Mouse (Mus musculus) lung, adult 2 months (tissue): ENCODE measurements around the gene Lbh.

Source experiments
- CTCF ChIP-seq: fragments of 200-500 bp; IDR thresholded peaks from 2 replicates; pipeline ENCODE4 v1.5.1; 2011; ENCODE audit warnings: mild to moderate bottlenecking, low read length, control low read depth; ENCODE audit not compliant: insufficient read depth
- POLR2A ChIP-seq: fragments of 200-500 bp; IDR thresholded peaks from 2 replicates; pipeline ENCODE4 v1.6.1; 2011; ENCODE audit warnings: low read depth, mild to moderate bottlenecking, control low read depth, low read length, borderline replicate concordance; ENCODE audit errors: extremely low read depth

DNA sequence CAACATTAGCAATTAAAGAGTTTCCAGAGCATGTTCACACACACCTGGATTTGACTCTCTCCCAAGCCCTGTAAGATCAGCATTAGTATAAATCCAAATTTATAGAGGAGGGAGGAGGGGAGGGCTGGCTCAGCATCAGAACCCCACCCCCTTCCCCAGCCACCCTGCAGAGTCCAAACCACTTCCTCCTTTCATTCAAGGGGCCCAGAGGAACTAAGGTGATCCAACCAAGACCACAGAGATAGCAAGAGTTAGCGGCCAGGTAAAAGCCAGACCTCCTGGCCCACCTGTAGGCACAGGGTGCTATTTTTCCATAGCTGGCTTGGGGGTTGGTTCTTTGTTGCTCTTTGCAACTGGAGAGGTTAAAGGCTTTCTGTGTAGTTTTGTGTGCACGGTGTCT is 16.0 kb downstream of the Lbh start:
- TF ChIP-seq POLR2A (no peak), CTCF (no peak)
